Mouse (Mus musculus) spleen, embryonic (tissue): ENCODE results near the gene Rcn3.

Experiments
- CTCF ChIA-PET: fragments of 350-600 bp; sonication (Branson Sonifier 250); formaldehyde crosslinking; loops from one replicate; lab custom pipeline; 2022; lab: Charles Lee

The Rcn3 gene

GRCm38 (mm10) chr7:45076501-45076900 is 15.5 kb downstream of the Rcn3 start:
- CTCF ChIA-PET: no interaction called here

GRCm38 (mm10) chr7:45075405-45075804 is 16.6 kb downstream of the Rcn3 start:
- CTCF ChIA-PET: no interaction called here

GRCm38 (mm10) chr7:45073949-45074348 is 18.1 kb downstream of the Rcn3 start:
- CTCF ChIA-PET: no interaction called here

GRCm38 (mm10) chr7:45073171-45073707 is 18.8 kb downstream of the Rcn3 start:
- CTCF ChIA-PET: interaction anchor here (0.6 kb wide), 1 partner anchor 99 kb away, joined by 4 read pairs; no protein-coding TSS in a partner anchor

GRCm38 (mm10) chr7:45072230-45072629 is 19.8 kb downstream of the Rcn3 start:
- CTCF ChIA-PET: no interaction called here

GRCm38 (mm10) chr7:45069671-45070070 is 22.4 kb downstream of the Rcn3 start:
- CTCF ChIA-PET: no interaction called here

GRCm38 (mm10) chr7:45068000-45068318 is 24.1 kb downstream of the Rcn3 start:
- CTCF ChIA-PET: interaction anchor here (0.7 kb wide), 1 partner anchor 55 kb away, joined by 4 read pairs; no protein-coding TSS in a partner anchor

- CTCF ChIA-PET: interaction anchor here (0.7 to 1.0 kb wide), 2 partner anchors 51 to 54 kb away, joined by 4 read pairs; partner anchors contain the start of gene Scaf1
These were observed 24.6 kb downstream of the Rcn3 start for GRCm38 (mm10) chr7:45067190-45067999.

- CTCF ChIA-PET: no interaction called here
These were observed 29.7 kb downstream of the Rcn3 start, which contains the start of the genes Nosip and Prrg2 for GRCm38 (mm10) chr7:45062239-45062835. Nosip (plus strand) TSS chr7:45062429. Prrg2 (minus strand) TSS chr7:45062677.

GRCm38 (mm10) chr7:45061532-45062075 is 30.4 kb downstream of the Rcn3 start:
- CTCF ChIA-PET: no interaction called here

GRCm38 (mm10) chr7:45060632-45061122 is 31.3 kb downstream of the Rcn3 start:
- CTCF ChIA-PET: no interaction called here

GRCm38 (mm10) chr7:45058607-45059571 is 33.1 kb downstream of the Rcn3 start:
- CTCF ChIA-PET: no interaction called here

- CTCF ChIA-PET: no interaction called here
These were observed 35.1 kb downstream of the Rcn3 start for GRCm38 (mm10) chr7:45056972-45057348.

- CTCF ChIA-PET: no interaction called here
These were observed 35.6 kb downstream of the Rcn3 start for GRCm38 (mm10) chr7:45056329-45056971.

GRCm38 (mm10) chr7:45053931-45054510 is 38.0 kb downstream of the Rcn3 start:
- CTCF ChIA-PET: no interaction called here

- CTCF ChIA-PET: no interaction called here
These were observed 38.7 kb downstream of the Rcn3 start for GRCm38 (mm10) chr7:45053117-45053930.

- CTCF ChIA-PET: interaction anchor here (0.6 kb wide), 1 partner anchor 178 kb away, joined by 4 read pairs; no protein-coding TSS in a partner anchor
These were observed 39.2 kb downstream of the Rcn3 start, which contains the start of gene Prr12 for GRCm38 (mm10) chr7:45052862-45053116. Prr12 (minus strand) TSS chr7:45052881.

- CTCF ChIA-PET: interaction anchor here (0.6 kb wide), 1 partner anchor 179 kb away, joined by 4 read pairs; no protein-coding TSS in a partner anchor
These were observed 39.7 kb downstream of the Rcn3 start for GRCm38 (mm10) chr7:45052181-45052861.

GRCm38 (mm10) chr7:45051601-45051974 is 40.4 kb downstream of the Rcn3 start:
- CTCF ChIA-PET: interaction anchor here (0.7 kb wide), 1 partner anchor 12 kb away, joined by 4 read pairs; no protein-coding TSS in a partner anchor
